ENCODE assay signal across 12 mouse cellular contexts in genomic region chr11:63454910-63455531, GRCm38 (mm10).
A peak's percentile ranks its signal among the peaks of the same experiment; 100 is the strongest.
DNase-seq lines count a peak whose midpoint lies in the region; ATAC-seq and TF ChIP-seq lines count a peak whose summit lies in the region.
"Had no signal": no experiment of that assay in that cellular context is flagged by ENCODE, and none has a peak within 500 bp of the region (broad histone marks: within the 10 kb centered on the region; RNA-seq: fewer than 3 reads in every experiment).

No protein-coding gene starts in this region.

- 0 out of 2 replicates have a peak, but pooled peaks cover 7% of the 10 kb centered on the region for H3K27me3 ChIP-seq in forebrain, embryonic 15.5 days
- no peaks in the 10 kb centered on the region for H3K27me3 ChIP-seq in midbrain, postnatal 0 days (ENCODE audit: insufficient read depth, low read length)
- no peaks in the 10 kb centered on the region for H3K27me3 ChIP-seq in cerebellum, adult 2 months (ENCODE audit: control insufficient read depth, insufficient read depth, low read length)
- H3K27me3 ChIP-seq: liver, embryonic 15.5 days had no signal

- no peak for TF ChIP-seq POLR2A in brain, embryonic 14.5 days (IDR thresholded peaks at IDR 0.05; ENCODE audit: borderline replicate concordance, extremely low read depth, insufficient read depth, insufficient read length, poor library complexity, severe bottlenecking)
- no peak for TF ChIP-seq POLR2A in cerebellum, adult 2 months (IDR thresholded peaks at IDR 0.05; ENCODE audit: borderline replicate concordance, insufficient read depth, low read length)

- H3K9me3 ChIP-seq in forebrain, embryonic 15.5 days: no peaks in the 10 kb centered on the region
- H3K9me3 ChIP-seq in midbrain, postnatal 0 days (ENCODE audit: low read length): no peaks in the 10 kb centered on the region
- H3K9me3 ChIP-seq: hindbrain, embryonic 15.5 days; liver, embryonic 15.5 days had no signal

- WGBS in forebrain, embryonic 15.5 days: 5% methylated on average over 17 of the region's 17 CpGs
- 25% methylated on average over 17 of the region's 17 CpGs for WGBS in midbrain, postnatal 0 days
- 31% methylated on average over 17 of the region's 17 CpGs for WGBS in cerebellum, adult 2 months

- peak; percentile 87 for DNase-seq in ES-CJ7 (ENCODE audit: low read depth, low spot score)
- DNase-seq in brain, embryonic 14.5 days (ENCODE audit: low read depth): peak; percentile 85
- DNase-seq in midbrain, postnatal 0 days (ENCODE audit: low spot score): peak; percentile 28
- DNase-seq in cerebellum, adult 2 months: no peak
- no peak for DNase-seq in MN1 (ENCODE audit: low spot score)
- no peak for DNase-seq in heart, adult 8-10 months (ENCODE audit: low spot score)
- DNase-seq: cerebellum, postnatal 36 days; kidney, postnatal 4 days had no signal

- no peaks in the 10 kb centered on the region for H3K36me3 ChIP-seq in forebrain, embryonic 15.5 days
- H3K36me3 ChIP-seq in midbrain, postnatal 0 days (ENCODE audit: insufficient read depth, low read length): no peaks in the 10 kb centered on the region
- H3K36me3 ChIP-seq: hindbrain, embryonic 15.5 days; liver, embryonic 15.5 days had no signal

- H3K4me2 ChIP-seq in forebrain, embryonic 15.5 days (replicated peaks): 0 out of 2 replicates have a peak overlapping the region, but pooled peaks have one; percentile 6
- H3K4me2 ChIP-seq in midbrain, postnatal 0 days (ENCODE audit: low read depth, low read length, poor library complexity, severe bottlenecking): no peak overlapping the region
- H3K4me2 ChIP-seq: hindbrain, embryonic 15.5 days; liver, embryonic 15.5 days had no signal

- ATAC-seq in forebrain, embryonic 15.5 days (replicated peaks): 0 out of 2 replicates have a peak, but pooled peaks have one; percentile 51
- ATAC-seq in midbrain, postnatal 0 days (ENCODE audit: low FRiP score): no peak
- ATAC-seq in megakaryocyte-erythroid progenitor cell, adult 5-6 weeks (replicated peaks; ENCODE audit: low FRiP score, low TSS enrichment, poor library complexity, severe bottlenecking): no peak

- no peak overlapping the region for H3K4me3 ChIP-seq in forebrain, embryonic 15.5 days
- H3K4me3 ChIP-seq in midbrain, postnatal 0 days (ENCODE audit: low read depth, low read length): no peak overlapping the region
- H3K4me3 ChIP-seq in cerebellum, adult 2 months (replicated peaks; ENCODE audit: insufficient read depth, low read depth, low read length): no peak overlapping the region
- H3K4me3 ChIP-seq: hindbrain, embryonic 15.5 days; liver, embryonic 15.5 days had no signal

- H3K27ac ChIP-seq in forebrain, embryonic 15.5 days (replicated peaks): 0 out of 2 replicates have a peak overlapping the region, but pooled peaks have one; percentile 15
- H3K27ac ChIP-seq in midbrain, postnatal 0 days (ENCODE audit: low read depth, low read length): no peak overlapping the region
- H3K27ac ChIP-seq in cerebellum, adult 2 months (ENCODE audit: insufficient read depth, low read length): no peak overlapping the region
- H3K27ac ChIP-seq: hindbrain, embryonic 15.5 days; liver, embryonic 15.5 days had no signal

- peaks cover 23% of the 10 kb centered on the region for H3K4me1 ChIP-seq in forebrain, embryonic 15.5 days
- no peaks in the 10 kb centered on the region for H3K4me1 ChIP-seq in midbrain, postnatal 0 days (ENCODE audit: insufficient read depth, low read length)
- H3K4me1 ChIP-seq in cerebellum, adult 2 months (ENCODE audit: control insufficient read depth, insufficient read depth, low read length): no peaks in the 10 kb centered on the region
- H3K4me1 ChIP-seq: liver, embryonic 15.5 days had no signal

- H3K9ac ChIP-seq in forebrain, embryonic 15.5 days (replicated peaks): no peak overlapping the region
- no peak overlapping the region for H3K9ac ChIP-seq in midbrain, postnatal 0 days (replicated peaks; ENCODE audit: low read length, poor library complexity, severe bottlenecking)
- H3K9ac ChIP-seq: hindbrain, embryonic 15.5 days; liver, embryonic 15.5 days had no signal

- TF ChIP-seq CTCF in brain, embryonic 14.5 days (IDR thresholded peaks at IDR 0.05; ENCODE audit: borderline replicate concordance, extremely low read depth, insufficient read depth, insufficient read length): no peak
- TF ChIP-seq CTCF in midbrain, postnatal 0 days (IDR thresholded peaks at IDR 0.05): no peak
- TF ChIP-seq CTCF in cerebellum, adult 2 months (IDR thresholded peaks at IDR 0.05; ENCODE audit: borderline replicate concordance, insufficient read depth, low read depth, low read length): no peak

Comparison
In these comparisons a context has a peak if more than half of its experiments do, and no peak if none do; other contexts are left out.
1. DNase-seq: peak in ES-CJ7 (single experiment), brain, embryonic 14.5 days (single experiment) and midbrain, postnatal 0 days (single experiment); none in cerebellum, adult 2 months (0 of 2), MN1 (single experiment) and heart, adult 8-10 months (single experiment).